ENCODE assay signal across 8 mouse cellular contexts in the genomic region with DNA sequence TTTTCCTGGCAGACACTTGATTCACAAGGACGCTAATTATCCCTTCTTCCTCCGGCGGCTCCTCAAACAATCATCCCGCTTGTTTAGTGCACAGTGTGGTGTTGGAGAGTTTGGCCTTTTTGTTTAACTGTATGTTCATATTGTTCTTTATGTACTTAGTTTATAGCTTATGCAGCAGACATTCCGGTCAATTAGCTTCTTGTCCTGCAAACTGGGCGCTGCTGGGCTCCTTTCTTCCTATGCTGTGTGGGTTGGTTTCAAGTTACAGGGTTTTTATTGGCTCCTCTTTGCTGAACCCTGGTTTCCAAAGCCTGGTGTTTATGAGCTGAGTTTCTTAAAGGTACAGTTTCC.
DNase-seq lines count a peak whose midpoint lies in the region; ATAC-seq lines count a peak whose summit lies in the region.

No protein-coding gene starts in this region.

- H3K36me3 ChIP-seq in embryonic facial prominence, embryonic 12.5 days: no peaks in the 10 kb centered on the region
- H3K36me3 ChIP-seq in limb, embryonic 11.5 days (ENCODE audit: control insufficient read depth, insufficient read depth, low read length): no peaks in the 10 kb centered on the region
- H3K36me3 ChIP-seq in neural tube, embryonic 12.5 days: no peaks in the 10 kb centered on the region

- H3K9me3 ChIP-seq in embryonic facial prominence, embryonic 12.5 days: no peaks in the 10 kb centered on the region
- no peaks in the 10 kb centered on the region for H3K9me3 ChIP-seq in limb, embryonic 11.5 days (ENCODE audit: control insufficient read depth, low read length)
- no peaks in the 10 kb centered on the region for H3K9me3 ChIP-seq in neural tube, embryonic 12.5 days

- 3% methylated on average over 6 of the region's 6 CpGs for WGBS in embryonic facial prominence, embryonic 12.5 days
- WGBS in limb, embryonic 11.5 days: 2% methylated on average over 6 of the region's 6 CpGs
- WGBS in neural tube, embryonic 12.5 days: 2% methylated on average over 6 of the region's 6 CpGs

- H3K4me1 ChIP-seq in embryonic facial prominence, embryonic 12.5 days: peaks cover 46% of the 10 kb centered on the region
- H3K4me1 ChIP-seq in limb, embryonic 11.5 days (ENCODE audit: control insufficient read depth, insufficient read depth, low read length): peaks cover 42% of the 10 kb centered on the region
- peaks cover 36% of the 10 kb centered on the region for H3K4me1 ChIP-seq in neural tube, embryonic 12.5 days

- peak overlapping the region; percentile 26 for H3K4me3 ChIP-seq in embryonic facial prominence, embryonic 12.5 days
- H3K4me3 ChIP-seq in limb, embryonic 11.5 days (ENCODE audit: low read depth, low read length): no peak overlapping the region
- no peak overlapping the region for H3K4me3 ChIP-seq in neural tube, embryonic 12.5 days

- ATAC-seq in embryonic facial prominence, embryonic 12.5 days (ENCODE audit: insufficient number of reproducible peaks, insufficient read depth, low FRiP score, low TSS enrichment): 0 out of 2 replicates have a peak, but pooled peaks have one; percentile 31
- ATAC-seq in limb, embryonic 11.5 days (ENCODE audit: insufficient number of reproducible peaks, low FRiP score, low TSS enrichment, low read depth): peak; percentile 81
- ATAC-seq in neural tube, embryonic 12.5 days (ENCODE audit: low FRiP score, low read depth): peak; percentile 66; the same call in 1 of the 2 replicates
- no peak for ATAC-seq in inflammation-experienced regulatory T-cells, adult 6 months

- H3K9ac ChIP-seq in embryonic facial prominence, embryonic 12.5 days: no peak overlapping the region; the same call in 1 of the 2 replicates
- no peak overlapping the region for H3K9ac ChIP-seq in limb, embryonic 11.5 days (ENCODE audit: low read length)
- H3K9ac ChIP-seq in neural tube, embryonic 12.5 days: no peak overlapping the region

- H3K27me3 ChIP-seq in embryonic facial prominence, embryonic 12.5 days: no peaks in the 10 kb centered on the region
- H3K27me3 ChIP-seq in limb, embryonic 11.5 days (ENCODE audit: control insufficient read depth, insufficient read depth, low read length): no peaks in the 10 kb centered on the region
- H3K27me3 ChIP-seq in neural tube, embryonic 12.5 days (replicated peaks): no peaks in the 10 kb centered on the region

- H3K4me2 ChIP-seq in embryonic facial prominence, embryonic 12.5 days (replicated peaks): peak overlapping the region; percentile 57
- peak overlapping the region; percentile 26 for H3K4me2 ChIP-seq in limb, embryonic 11.5 days (ENCODE audit: low read depth, severe bottlenecking)
- peak overlapping the region; percentile 45 for H3K4me2 ChIP-seq in neural tube, embryonic 12.5 days (replicated peaks)

- peak overlapping the region; percentile 87 for H3K27ac ChIP-seq in embryonic facial prominence, embryonic 12.5 days
- H3K27ac ChIP-seq in limb, embryonic 11.5 days (replicated peaks; ENCODE audit: low read depth, low read length): peak overlapping the region; percentile 74
- H3K27ac ChIP-seq in neural tube, embryonic 12.5 days: 0 out of 2 replicates have a peak overlapping the region, but pooled peaks have one; percentile 0

- peak; percentile 52 for DNase-seq in adrenal gland, postnatal 10 days
- DNase-seq in heart, postnatal 4 days: peak; percentile 36
- peak; percentile 76 for DNase-seq in limb, embryonic 11.5 days (ENCODE audit: low spot score)
- DNase-seq in layer of hippocampus, adult 8-10 months (ENCODE audit: low spot score in 2 of 2): no peak
- DNase-seq in cerebellum, postnatal 10 days: no peak

Comparison
In these comparisons a context has a peak if more than half of its experiments do, and no peak if none do; other contexts are left out.
1. DNase-seq: peak in adrenal gland, postnatal 10 days (single experiment), heart, postnatal 4 days (single experiment) and limb, embryonic 11.5 days (single experiment); none in layer of hippocampus, adult 8-10 months (0 of 2) and cerebellum, postnatal 10 days (0 of 2).
2. H3K27ac ChIP-seq: peak in every context shown above with its lines; median percentile 87 in embryonic facial prominence, embryonic 12.5 days; 74 in limb, embryonic 11.5 days; 0 in neural tube, embryonic 12.5 days.
3. Peak in every context shown above with its lines, with median percentiles within 50 percentile points of each other: H3K4me2 ChIP-seq.